Mouse (Mus musculus): ENCODE measurements around the gene Acox1.

DNA sequence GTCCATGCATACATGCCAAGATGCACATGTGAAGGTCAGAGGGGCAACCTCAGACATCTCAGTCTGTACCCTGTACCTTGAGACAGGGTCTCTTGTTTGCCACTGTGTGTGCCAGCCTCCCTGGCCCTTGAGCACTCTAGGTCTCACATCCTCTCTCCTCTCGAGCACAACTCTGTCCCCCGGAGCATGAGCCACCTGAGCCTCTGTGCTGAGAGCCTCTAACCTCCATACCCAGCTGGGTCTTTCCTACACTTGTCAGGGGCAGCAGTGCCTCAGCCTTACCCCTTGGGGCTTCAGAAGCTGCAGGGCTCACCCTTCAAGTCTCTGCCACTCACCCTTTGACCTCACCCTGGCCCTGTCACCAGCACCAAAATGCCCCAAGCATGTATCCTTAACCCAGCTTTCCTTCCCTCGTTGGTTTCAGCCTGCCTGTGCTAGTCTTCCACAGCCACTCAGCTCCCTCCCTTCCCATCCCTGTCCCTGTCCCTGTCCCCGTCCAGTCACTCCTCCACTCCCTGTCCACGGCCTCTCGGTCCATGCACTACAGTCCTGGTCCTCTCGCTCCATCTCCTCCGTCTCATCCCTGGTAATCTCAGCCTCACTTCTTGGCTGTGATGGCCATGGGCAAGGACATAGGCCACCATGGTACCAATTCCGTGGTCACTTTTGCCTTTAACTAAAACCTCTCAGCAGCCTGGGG, 69.6 kb downstream of the Acox1 start:
- TF ChIP-seq ZNF384 (IDR thresholded peaks at IDR 0.05; ENCODE audit: low read depth, low read length) (no peak), CTCF (conservative IDR thresholded peaks at IDR 0.05 in 1 of 2, IDR thresholded peaks at IDR 0.05 in 1 of 2; ENCODE audit: low read depth in 2 of 2, low read length in 2 of 2) (no peak), ELF1 (IDR thresholded peaks at IDR 0.05; ENCODE audit: low read depth, low read length) (no peak), E2F4 (IDR thresholded peaks at IDR 0.05; ENCODE audit: insufficient replicate concordance, low read depth, low read length) (no peak), USF1 (IDR thresholded peaks at IDR 0.05; ENCODE audit: low read depth, low read length) (no peak), POLR2A (IDR thresholded peaks at IDR 0.05; ENCODE audit: low read depth, low read length) (no peak), BHLHE40 (IDR thresholded peaks at IDR 0.05; ENCODE audit: low read depth, low read length) (no peak), MAFK (IDR thresholded peaks at IDR 0.05; ENCODE audit: insufficient replicate concordance, low read length) (no peak), JUN (IDR thresholded peaks at IDR 0.05; ENCODE audit: insufficient read depth, low read depth, low read length) (no peak), EP300 (IDR thresholded peaks at IDR 0.05; ENCODE audit: low read length) (no peak), TBP (conservative IDR thresholded peaks at IDR 0.05; ENCODE audit: low read depth, low read length) (no peak)
